Mouse (Mus musculus): ENCODE measurements around the gene Rars.

The Rars gene

DNA sequence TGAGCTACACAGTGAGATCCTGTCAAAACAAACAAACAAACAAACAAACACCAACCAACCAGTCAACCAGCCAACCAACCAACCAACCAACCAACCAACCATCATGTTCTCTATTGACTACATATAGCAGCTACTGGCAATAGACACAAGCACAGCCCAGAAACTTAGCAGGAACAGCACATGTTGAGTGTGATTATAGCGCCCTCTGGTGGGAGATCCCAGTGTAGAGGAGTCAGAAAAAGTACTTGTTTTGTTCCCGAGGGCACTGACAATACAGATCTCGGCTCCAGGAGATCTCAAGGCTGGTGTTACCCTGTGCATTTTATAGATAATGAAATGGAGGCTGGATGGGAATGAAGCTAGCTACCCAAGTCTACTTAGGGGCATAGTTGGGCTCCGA lies 18.4 kb upstream of the Rars start:
- no peak for TF ChIP-seq GATA4 (IDR thresholded peaks at IDR 0.05; ENCODE audit: insufficient replicate concordance, low read length)

DNA sequence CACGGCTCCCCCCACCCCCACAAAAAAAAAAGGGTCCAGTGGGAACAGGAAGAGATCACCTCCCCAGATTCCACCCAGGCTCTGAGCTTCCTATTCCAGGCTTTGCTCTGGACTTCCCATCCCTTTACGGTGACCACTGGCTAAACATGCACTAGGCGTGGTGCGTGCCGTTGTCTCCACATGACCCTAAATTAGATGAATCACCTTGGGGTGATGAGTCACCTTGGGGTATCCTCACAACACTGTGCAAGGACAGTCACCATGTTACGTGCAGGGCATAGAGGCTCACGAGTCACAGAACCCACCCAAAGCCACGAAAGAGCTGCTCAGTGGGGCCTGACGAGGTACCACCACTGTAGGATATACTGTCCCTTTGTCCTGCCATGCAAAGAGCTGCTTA lies 10.0 kb upstream of the Rars start:
- no peak for TF ChIP-seq GATA4 (IDR thresholded peaks at IDR 0.05; ENCODE audit: insufficient replicate concordance, low read length)

DNA sequence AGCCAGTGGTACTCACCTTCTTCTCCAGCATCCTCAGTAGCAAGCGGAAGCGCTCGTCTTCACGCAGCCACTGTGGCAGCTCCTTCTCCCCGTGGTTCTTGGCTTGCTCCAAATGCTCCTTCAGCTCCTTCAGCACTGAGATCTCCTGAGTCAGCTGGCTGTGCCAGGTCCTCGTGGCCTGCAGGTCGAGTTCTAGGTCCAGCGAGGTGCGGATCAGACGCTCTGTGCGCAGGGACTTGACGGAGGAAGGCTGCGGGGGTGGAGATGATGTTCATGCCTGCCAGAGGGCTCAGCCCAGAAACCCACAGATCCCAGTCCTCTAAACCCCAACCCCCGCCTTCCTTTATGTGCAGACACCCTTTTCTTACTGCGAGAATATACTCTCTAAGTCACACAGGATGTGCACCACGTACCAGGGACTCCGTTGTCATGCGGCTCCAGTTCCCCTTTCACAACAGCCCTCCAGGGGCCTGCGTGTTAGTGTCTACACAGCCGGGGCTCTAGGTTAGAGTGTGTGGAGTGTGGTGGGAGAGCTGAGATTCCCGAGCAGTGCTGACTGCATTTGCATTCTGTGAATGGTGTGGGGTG lies 7.5 kb upstream of the Rars start:
- no peak for TF ChIP-seq GATA4 (IDR thresholded peaks at IDR 0.05; ENCODE audit: insufficient replicate concordance, low read length)

DNA sequence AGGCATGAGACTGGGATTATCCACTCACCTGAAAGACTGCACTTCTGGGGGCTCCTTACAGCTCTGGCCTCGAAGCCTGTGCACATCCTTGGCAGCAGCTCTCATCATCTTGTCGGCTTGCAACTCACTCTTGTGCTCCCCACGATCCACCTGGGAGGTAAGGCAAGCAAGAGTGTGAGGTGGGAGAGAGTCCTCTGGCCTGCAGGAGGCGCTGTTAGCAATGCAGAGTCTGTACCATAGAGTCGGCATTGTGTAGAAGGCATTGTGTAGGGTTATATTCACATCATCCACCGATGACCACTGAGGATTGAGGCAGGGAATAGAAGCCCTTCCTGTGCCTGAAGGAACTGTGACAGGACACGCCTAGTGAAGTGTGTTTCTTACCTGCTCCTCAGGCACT lies 6.0 kb upstream of the Rars start:
- no peak for TF ChIP-seq GATA4 (IDR thresholded peaks at IDR 0.05; ENCODE audit: insufficient replicate concordance, low read length)

DNA sequence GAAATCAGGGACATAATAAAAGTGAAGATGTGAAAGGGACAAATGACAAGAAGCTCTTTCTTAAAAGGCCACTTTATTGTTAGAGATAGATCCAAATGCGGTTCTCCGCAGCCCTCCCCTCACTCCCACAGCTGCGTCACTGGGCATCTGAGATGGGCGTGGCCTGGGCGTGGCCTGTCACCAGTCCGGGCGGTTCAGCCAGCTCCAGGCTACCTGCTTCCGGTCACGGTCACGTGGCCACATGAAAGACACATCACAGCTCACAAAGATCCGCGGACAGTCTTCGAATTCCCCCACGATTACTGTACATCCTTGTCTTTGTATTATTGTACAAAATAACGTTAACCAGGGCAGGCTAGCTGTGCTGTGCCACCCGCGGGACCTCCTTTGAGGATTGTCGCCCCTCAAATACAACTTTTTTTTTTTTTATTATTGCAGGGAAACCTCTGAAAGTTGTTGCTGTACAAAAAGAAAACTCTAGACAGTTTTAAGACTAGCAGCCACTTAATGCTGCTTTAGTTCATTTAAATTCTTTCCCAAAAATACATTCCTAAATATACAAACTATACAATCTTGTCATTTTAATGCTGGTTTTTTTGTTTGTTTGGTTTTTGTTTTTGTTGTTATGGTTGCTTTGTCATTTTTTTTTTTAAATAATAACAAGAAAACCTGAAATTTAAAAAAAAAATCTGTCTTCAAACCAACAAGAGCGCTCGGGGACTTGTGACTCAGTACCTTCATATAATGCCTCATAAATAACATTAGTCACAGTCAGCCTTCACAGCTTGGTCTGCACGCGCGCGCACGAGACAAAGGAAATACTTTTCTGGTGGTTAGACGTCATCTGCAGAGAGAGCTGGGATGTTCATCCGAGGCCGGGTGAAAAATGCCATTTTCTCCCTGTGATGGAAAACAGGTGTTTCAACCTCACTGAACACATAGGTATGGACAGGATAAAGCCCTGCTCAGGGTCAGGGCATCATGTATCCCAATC lies 4.3 kb upstream of the Rars start:
- TF ChIP-seq GATA4 (IDR thresholded peaks at IDR 0.05; ENCODE audit: insufficient replicate concordance, low read length): no peak

DNA sequence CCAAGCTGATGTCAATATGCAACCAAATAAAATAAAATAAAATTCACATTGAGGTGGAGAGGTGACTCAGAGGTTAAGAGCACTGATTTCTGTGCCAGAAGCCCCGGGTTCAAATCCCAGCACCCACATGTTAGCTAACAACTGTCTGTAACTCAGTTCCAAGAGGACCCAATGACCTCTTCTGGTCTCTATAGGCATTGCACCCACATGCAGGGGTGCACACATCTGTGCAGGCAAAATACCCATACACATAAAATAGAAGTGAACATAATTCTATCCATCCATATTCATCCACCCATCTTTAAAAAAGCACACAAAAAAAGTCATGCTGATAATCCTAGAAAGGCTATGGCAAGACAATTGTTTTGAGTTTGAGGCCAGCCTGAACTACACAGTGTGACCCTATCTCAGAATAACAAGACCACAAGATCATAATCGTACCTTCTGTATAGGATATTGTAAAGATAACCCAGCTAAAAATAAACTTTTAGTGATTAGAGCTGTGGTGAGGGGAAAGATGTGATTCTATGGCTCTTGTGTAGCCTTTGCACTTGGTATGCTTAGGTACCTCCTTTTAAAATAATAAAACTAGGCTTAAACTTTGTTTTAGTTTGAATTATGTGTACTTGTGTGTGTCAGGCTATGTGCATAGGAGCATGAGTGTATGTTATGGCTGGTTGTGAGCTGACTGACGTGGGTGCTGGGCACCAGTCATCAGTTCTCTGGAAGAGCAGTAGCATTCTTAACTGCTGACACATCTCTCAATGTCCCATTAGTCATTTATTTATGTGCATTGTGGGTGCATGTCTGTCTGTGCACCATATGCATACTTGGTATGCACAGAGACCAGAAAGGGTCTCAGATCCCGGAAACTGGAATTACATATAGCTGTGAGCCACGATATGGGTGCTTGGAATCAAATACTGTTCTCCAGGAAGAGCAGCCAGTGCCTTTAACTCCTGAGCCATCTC lies 3.1 kb upstream of the Rars start:
- no peak for TF ChIP-seq GATA4 (IDR thresholded peaks at IDR 0.05; ENCODE audit: insufficient replicate concordance, low read length)

DNA sequence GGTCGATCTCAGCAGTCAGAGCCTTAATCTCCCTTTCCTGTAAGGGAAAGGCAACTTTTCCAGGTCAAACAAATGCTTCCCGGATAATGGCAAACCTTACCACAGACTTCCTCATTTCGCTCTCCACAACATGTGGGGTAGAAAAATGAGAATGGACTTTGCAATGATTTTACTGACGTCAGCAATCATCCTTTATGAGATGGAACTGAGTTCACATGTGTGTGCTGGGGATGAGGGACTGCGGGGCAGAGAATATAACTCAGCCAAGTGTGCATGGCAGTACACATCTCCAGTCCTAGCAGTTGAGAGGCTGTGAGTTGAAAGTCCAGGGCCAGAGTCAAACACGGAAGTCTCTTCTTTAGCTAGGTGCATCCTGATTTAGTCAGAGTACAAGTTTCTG lies 1.0 kb downstream of the Rars start:
- TF ChIP-seq GATA4 (IDR thresholded peaks at IDR 0.05; ENCODE audit: insufficient replicate concordance, low read length): no peak

DNA sequence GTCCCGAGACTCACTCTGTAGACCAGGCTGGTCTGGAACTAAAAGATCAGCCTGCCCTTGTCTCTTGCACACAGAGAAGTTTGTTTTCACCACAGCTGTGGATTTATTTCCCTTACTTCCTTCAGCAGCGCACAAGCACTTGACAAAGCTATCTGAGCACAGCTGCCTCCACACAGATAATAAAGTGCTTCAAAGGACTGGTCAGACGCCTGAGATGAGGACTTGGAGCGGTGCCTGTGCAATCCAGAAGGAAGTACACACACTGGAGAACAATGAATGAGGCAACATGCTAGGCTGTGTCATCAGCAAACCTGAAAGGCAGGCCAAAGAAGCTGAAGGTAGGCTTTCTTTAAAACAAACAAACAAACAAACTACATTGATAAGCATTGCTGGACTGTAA lies 2.2 kb downstream of the Rars start:
- TF ChIP-seq GATA4 (IDR thresholded peaks at IDR 0.05; ENCODE audit: insufficient replicate concordance, low read length): no peak

DNA sequence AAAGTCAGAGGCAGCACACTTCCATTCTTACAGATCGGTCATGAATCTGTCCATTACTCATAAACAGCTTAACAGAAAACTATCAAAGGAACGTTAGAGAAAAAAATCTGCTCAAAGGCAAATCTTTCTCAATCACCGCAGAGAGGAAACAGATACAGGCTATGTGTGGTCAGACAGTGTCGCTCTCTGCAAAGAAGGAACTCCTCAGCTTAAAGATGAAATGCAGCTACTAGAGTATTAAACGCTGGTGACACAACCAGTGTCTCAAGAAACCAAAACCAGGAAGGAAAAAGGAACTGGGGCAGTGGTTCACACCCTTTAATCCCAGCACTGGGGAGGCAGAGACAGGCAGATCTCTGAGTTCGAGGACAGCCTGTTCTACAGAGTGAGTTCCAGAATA lies 6.6 kb downstream of the Rars start:
- TF ChIP-seq GATA4 (IDR thresholded peaks at IDR 0.05; ENCODE audit: insufficient replicate concordance, low read length): no peak

DNA sequence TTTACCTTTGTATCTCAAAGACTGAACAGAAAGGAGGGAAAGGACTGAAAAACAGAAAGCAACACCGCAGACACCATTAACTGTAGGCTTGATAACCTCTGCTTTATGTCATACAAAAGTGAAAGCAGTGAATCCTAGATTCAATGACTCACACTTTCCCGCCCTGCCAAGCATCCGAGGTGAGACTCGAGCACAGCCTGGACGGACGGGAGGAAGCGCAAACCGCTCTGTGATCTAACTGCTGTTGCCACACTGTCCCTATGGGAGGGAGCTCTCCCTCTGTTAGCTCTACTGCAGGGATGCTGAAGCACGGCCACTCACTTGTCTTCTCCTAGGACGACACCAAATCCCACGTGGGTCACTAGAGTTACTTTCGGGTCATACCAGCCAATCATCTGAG lies 18.0 kb downstream of the Rars start:
- TF ChIP-seq GATA4 (IDR thresholded peaks at IDR 0.05; ENCODE audit: insufficient replicate concordance, low read length): no peak

DNA sequence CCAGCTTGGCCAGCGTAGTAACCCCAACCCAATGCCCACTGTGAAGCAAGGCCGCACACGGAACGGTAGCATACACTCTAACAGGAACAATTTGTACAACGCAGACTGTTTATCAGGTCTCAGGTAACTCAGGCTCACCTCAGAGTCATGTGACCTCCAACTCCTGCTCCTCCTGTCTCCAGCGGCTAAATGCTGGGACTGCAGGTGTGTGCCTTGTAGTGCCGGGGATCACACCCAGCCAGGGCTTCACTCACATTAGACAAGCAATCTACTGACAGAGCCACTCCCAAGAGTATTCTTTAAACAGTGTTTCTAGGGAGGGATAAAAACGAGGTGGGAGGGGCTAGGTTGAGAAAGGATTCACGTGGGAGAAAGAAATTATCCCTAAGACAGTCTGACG lies 22.8 kb downstream of the Rars start:
- no peak for TF ChIP-seq GATA4 (IDR thresholded peaks at IDR 0.05; ENCODE audit: insufficient replicate concordance, low read length)

DNA sequence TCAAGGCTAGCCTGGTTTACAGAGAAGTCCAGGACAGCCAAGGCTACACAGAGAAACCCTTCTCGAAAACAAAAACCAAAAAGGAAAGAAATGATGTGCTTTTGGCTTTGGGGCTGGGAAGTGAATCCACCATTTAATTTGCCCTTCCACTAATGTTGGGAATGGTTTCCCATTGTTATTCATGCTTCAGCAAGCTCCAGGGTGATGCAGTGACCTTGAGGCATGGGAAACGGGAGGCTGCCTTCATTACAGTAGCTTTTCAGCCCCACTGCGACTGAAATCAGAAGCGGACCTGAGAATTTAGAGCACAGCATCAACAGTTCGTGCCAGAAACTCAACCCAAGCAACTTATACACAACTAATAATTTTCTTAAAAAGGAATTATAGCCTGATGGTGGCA lies 33.0 kb downstream of the Rars start:
- no peak for TF ChIP-seq GATA4 (IDR thresholded peaks at IDR 0.05; ENCODE audit: insufficient replicate concordance, low read length)

DNA sequence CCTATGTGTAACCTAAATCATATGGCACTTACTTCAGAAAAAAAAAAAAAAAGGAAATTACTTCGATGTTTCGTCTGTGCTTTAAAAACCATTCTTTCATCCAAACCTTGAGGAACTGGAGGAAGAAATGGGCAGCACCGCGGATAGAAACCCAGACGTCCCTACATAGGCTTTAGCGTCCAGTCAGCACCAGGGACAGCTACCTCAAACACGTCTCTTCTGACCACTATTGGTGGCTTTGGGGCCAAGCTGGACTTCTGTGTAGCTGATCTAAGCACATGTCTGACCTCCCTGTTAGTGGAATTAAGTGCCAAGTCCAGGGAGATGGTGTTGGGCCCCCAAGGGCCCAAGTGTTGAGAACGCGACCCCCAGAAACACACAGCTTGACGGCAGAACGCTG lies 35.4 kb downstream of the Rars start, which contains the start of gene Fbll1:
Gene Fbll1 (minus strand): TSS at position 11 of the 400 bp plus-strand sequence.
- no peak for TF ChIP-seq GATA4 (IDR thresholded peaks at IDR 0.05; ENCODE audit: insufficient replicate concordance, low read length)

DNA sequence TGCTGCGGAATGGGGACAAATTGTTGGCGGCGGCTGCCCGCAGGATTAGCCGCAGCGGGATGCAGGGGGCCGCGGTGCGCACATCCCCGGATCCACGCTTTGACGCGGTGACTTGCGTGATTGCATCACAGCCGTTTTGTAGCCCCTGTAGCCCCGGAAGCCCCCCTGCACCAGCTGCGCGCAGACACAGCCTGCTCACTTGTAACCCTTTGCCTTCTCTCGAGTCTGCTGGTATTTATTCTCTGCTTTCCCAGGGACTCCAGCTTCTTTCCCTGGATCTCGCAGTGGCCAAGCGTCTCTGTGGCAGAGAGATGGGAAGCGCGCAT lies 35.8 kb downstream of the Rars start:
- TF ChIP-seq GATA4 (IDR thresholded peaks at IDR 0.05; ENCODE audit: insufficient replicate concordance, low read length): no peak

DNA sequence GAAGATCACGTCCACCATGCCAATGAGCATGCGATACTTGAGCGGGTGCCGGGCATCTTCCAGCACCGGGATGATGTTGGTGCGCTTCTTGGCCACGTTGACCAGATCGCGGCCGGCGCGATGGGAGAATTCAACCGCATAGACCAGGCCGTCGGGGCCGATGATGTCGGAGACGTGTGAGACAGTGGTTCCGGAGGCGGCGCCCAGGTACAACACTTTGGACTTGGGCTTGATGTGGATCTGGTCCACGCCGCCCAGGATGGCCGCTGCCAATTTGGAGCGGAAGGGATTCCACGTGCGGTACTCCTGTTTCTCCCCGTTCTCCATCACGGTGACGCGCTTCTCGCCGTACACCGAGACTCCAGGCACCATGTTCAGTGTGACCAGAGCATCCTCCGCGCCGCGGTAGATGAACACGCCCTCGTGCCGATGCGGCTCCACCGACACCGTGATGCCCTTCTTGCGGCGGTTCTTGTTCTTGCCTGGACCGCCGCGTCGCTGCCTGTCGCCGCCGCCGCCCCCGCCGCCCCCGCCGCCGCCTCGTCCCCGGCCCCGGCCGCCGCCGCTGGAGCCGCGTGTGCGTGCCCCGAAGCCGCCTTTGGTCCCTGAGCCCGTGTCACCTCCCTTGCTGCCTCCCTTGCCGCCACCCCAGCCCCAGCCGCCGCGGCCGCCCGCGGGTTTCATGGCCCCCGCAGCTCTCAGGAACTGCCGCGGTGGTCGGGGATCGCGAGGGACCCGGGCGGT lies 36.4 kb downstream of the Rars start:
- TF ChIP-seq GATA4 (IDR thresholded peaks at IDR 0.05; ENCODE audit: insufficient replicate concordance, low read length): no peak

All from liver, adult (tissue).